Mouse (Mus musculus) embryonic facial prominence, embryonic 10.5 days (tissue): ENCODE results near the gene Btf3l4. TPM values are rescaled to one million over a fixed set of nuclear protein-coding genes. Genes with fewer than 3 reads are reported as not detected.
A peak's percentile ranks its signal among the peaks of the same experiment; 100 is the strongest.

Source experiments
- DNase-seq: peaks from one replicate; pipeline ENCODE4 v3.0.0-alpha.2; 2017; ENCODE audit warnings: low spot score
- H3K27ac ChIP-seq: fragments of 300-500 bp; sonication (generic); replicated peaks from 2 replicates; pipeline ENCODE4 v1.5.1; 2016; ENCODE audit warnings: mild to moderate bottlenecking
- H3K27me3 ChIP-seq: fragments of 300-500 bp; sonication (generic); replicated peaks from 2 replicates; pipeline ENCODE4 v1.6.1; 2016; ENCODE audit warnings: low read depth, mild to moderate bottlenecking; ENCODE audit not compliant: poor library complexity, severe bottlenecking
- H3K36me3 ChIP-seq: fragments of 300-500 bp; sonication (generic); replicated peaks from 2 replicates; pipeline ENCODE4 v1.6.1; 2016; ENCODE audit warnings: mild to moderate bottlenecking, moderate library complexity
- H3K4me1 ChIP-seq: fragments of 300-500 bp; sonication (generic); 2 replicates; pipeline ENCODE4 v1.6.1; 2016
- H3K4me3 ChIP-seq: fragments of 300-500 bp; sonication (generic); 2 replicates; pipeline ENCODE4 v1.5.1; 2016; ENCODE audit warnings: mild to moderate bottlenecking, moderate library complexity
- H3K9me3 ChIP-seq: fragments of 300-500 bp; sonication (generic); 2 replicates; pipeline ENCODE4 v1.6.1; 2016; ENCODE audit warnings: mild to moderate bottlenecking
- WGBS: fragments of 180-500 bp; shearing (Covaris S2); methylation state at CpG from one replicate; pipeline ENCODE4 v1.1.7; 2016; 5-methylcytosine and 5-hydroxymethylcytosine counted together
- polyA plus RNA-seq: library from polyadenylated mRNA; unstranded; fragments of >200 nt; fragmentation: Nextera tagmentation; extraction: Ambion mirVana; gene quantifications from 2 replicates; pipeline ENCODE4 v1.2.1, GENCODE M21; 2016

The Btf3l4 gene
- 210 and 220 TPM in 2 replicates for polyA plus RNA-seq

- Histone ChIP-seq H3K9me3 (no peaks in the 10 kb centered on the region), H3K27ac (peak within 1 kb of the TSS; percentile 100), H3K27me3 (no peaks in the 10 kb centered on the region), H3K4me3 (peak within 1 kb of the TSS; percentile 97), H3K4me1 (peaks cover 29% of the 10 kb centered on the region), H3K36me3 (peaks cover 22% of the 10 kb centered on the region)
- WGBS = under 1% methylated on average over 73 of the region's 73 CpGs
- peak; percentile 99 for DNase-seq
Observed at GRCm38 (mm10) chr4:108832916-108833827, at the start of gene Btf3l4. Gene Btf3l4 (minus strand): TSS chr4:108833614.

- peak within 1 kb of the TSS; percentile 73 for H3K4me3 ChIP-seq
- H3K9me3 ChIP-seq = no peaks in the 10 kb centered on the region
- H3K27me3 ChIP-seq = peaks cover 20% of the 10 kb centered on the region
- H3K4me1 ChIP-seq = peaks cover 20% of the 10 kb centered on the region
- WGBS = under 1% methylated on average over 46 of the region's 46 CpGs
- H3K27ac ChIP-seq = peak within 1 kb of the TSS; percentile 66
- DNase-seq = peak; percentile 84
- no peaks in the 10 kb centered on the region for H3K36me3 ChIP-seq
Observed at GRCm38 (mm10) chr4:108878963-108879822, 45.8 kb upstream of the Btf3l4 start, which contains the start of gene Rab3b. Gene Rab3b (plus strand): TSS chr4:108879063.

DNA sequence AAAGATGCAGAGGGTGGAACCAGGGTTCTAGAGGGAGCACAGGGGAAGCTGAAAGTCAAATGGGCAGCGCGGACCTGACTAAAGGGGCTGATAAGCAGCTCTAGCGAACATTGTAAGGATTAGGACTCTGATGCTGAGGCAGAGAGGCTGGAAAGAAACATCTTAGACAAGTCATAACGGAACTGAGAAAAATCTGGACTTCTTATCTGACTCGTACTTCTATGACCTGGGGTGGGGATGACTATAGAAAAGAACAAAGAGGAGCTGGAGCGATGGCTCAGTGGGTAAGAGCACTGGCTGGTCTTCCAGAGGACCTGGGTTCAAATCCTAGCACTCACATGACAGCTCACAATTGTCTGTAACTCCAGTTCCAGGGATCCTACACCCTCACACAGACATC is 44.5 kb upstream of the Btf3l4 start:
- Histone ChIP-seq H3K27me3 (peaks cover 20% of the 10 kb centered on the region), H3K36me3 (no peaks in the 10 kb centered on the region), H3K4me1 (peaks cover 11% of the 10 kb centered on the region), H3K4me3 (no peak overlapping the region), H3K27ac (no peak overlapping the region), H3K9me3 (no peaks in the 10 kb centered on the region)
- no peak for DNase-seq
- WGBS = 82% methylated on average over 6 of the region's 6 CpGs

DNA sequence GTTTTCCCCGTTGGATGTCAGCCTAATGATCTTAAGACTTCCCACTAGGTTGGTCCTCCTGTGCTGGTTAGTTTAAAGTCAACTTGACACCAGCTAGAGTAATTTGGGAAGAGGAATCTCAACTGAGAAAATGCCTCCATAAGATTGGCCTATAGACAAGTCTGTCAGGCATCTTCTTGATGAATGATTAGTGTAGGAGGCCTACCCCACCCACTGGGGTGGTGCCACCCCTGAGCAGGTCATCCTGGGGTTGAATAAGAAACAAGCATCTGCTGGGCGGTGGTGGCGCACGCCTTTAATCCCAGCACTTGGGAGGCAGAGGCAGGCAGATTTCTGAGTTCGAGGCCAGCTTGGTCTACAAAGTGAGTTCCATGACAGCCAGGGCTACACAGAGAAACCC is 40.3 kb upstream of the Btf3l4 start:
- Histone ChIP-seq H3K27ac (no peak overlapping the region), H3K4me3 (no peak overlapping the region), H3K27me3 (0 out of 2 replicates have a peak, but pooled peaks cover 6% of the 10 kb centered on the region), H3K4me1 (no peaks in the 10 kb centered on the region), H3K9me3 (no peaks in the 10 kb centered on the region), H3K36me3 (no peaks in the 10 kb centered on the region)
- DNase-seq = no peak
- whole genome bisulfite sequencing = 90% methylated on average over 5 of the region's 5 CpGs

DNA sequence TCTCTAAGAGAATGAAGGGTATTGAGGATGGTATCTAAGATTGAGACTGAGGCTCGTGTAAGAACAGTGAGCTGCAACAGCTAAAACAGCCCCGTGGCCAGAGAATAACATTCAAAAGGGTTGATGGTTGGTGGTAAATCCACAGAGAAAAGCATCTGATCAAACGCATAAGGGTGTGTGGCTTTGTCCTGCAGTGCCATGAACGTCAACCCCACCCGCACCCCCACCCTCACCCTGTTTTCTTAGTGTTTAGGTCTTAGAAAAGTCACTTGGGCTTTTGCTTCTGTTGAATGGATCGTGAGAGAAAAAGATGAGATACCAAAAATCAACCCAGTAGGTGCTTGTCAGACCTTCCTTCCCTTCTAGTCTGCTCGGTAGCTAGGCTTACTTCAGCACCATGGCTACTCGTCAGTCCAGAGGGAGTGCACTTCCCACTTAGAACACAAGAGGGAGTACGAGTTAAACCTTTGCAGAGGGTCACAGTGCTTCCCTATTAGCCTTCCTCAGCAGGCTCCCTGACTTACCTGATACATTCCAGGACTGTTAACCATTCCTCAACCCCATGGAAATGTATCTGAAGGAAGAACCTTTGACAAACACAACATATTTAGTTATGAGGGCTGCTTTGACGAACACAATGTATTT is 36.4 kb upstream of the Btf3l4 start:
- Histone ChIP-seq H3K36me3 (peaks cover 1% of the 10 kb centered on the region), H3K27me3 (no peaks in the 10 kb centered on the region), H3K4me1 (no peaks in the 10 kb centered on the region), H3K4me3 (no peak overlapping the region), H3K27ac (no peak overlapping the region), H3K9me3 (no peaks in the 10 kb centered on the region)
- peak; percentile 78 for DNase-seq
- 38% methylated on average over 10 of the region's 10 CpGs for WGBS

- DNase-seq = no peak
- Histone ChIP-seq H3K27me3 (no peaks in the 10 kb centered on the region), H3K27ac (no peak overlapping the region), H3K4me3 (no peak overlapping the region), H3K36me3 (peaks cover 28% of the 10 kb centered on the region), H3K9me3 (no peaks in the 10 kb centered on the region), H3K4me1 (no peaks in the 10 kb centered on the region)
- WGBS = 89% methylated on average over 7 of the region's 7 CpGs
Observed at GRCm38 (mm10) chr4:108866806-108867205, 33.4 kb upstream of the Btf3l4 start.

- WGBS = 12% methylated on average over 20 of the region's 20 CpGs
Observed at GRCm38 (mm10) chr4:108848505-108848848, 15.1 kb upstream of the Btf3l4 start, which contains the start of gene A730015C16Rik. Gene A730015C16Rik (minus strand): TSS chr4:108848619.

GRCm38 (mm10) chr4:108847715-108848504 is 14.5 kb upstream of the Btf3l4 start, which contains the start of gene Kti12:
Gene Kti12 (plus strand): TSS chr4:108847785.
- Histone ChIP-seq H3K27me3 (no peaks in the 10 kb centered on the region), H3K27ac (peak within 1 kb of the TSS; percentile 88), H3K9me3 (no peaks in the 10 kb centered on the region), H3K4me3 (peak within 1 kb of the TSS; percentile 97), H3K36me3 (peaks cover 27% of the 10 kb centered on the region), H3K4me1 (peaks cover 25% of the 10 kb centered on the region)
- DNase-seq = peak; percentile 85
- WGBS = under 1% methylated on average over 77 of the region's 77 CpGs

More at GRCm38 (mm10) chr4:108848505-108848848, 15.1 kb upstream of the Btf3l4 start, which contains the start of gene A730015C16Rik:
- H3K27me3 ChIP-seq = no peaks in the 10 kb centered on the region
- H3K9me3 ChIP-seq = no peaks in the 10 kb centered on the region
- peaks cover 22% of the 10 kb centered on the region for H3K4me1 ChIP-seq
- peak within 1 kb of the TSS; percentile 97 for H3K4me3 ChIP-seq
- peaks cover 33% of the 10 kb centered on the region for H3K36me3 ChIP-seq
- DNase-seq = no peak
- peak within 1 kb of the TSS; percentile 88 for H3K27ac ChIP-seq

- no peak overlapping the region for H3K4me3 ChIP-seq
- H3K4me1 ChIP-seq = peaks cover 25% of the 10 kb centered on the region
- no peaks in the 10 kb centered on the region for H3K27me3 ChIP-seq
- 88% methylated on average over 5 of the region's 5 CpGs for WGBS
- H3K9me3 ChIP-seq = no peaks in the 10 kb centered on the region
- DNase-seq = no peak
- peaks cover 36% of the 10 kb centered on the region for H3K36me3 ChIP-seq
- H3K27ac ChIP-seq = no peak overlapping the region
Observed at GRCm38 (mm10) chr4:108845824-108846569, 12.6 kb upstream of the Btf3l4 start.

GRCm38 (mm10) chr4:108843336-108843735 is 9.9 kb upstream of the Btf3l4 start:
- Histone ChIP-seq H3K4me3 (no peak overlapping the region), H3K4me1 (peaks cover 12% of the 10 kb centered on the region)

More at GRCm38 (mm10) chr4:108843336-108843735, 9.9 kb upstream of the Btf3l4 start:
- no peak for DNase-seq
- Histone ChIP-seq H3K27ac (no peak overlapping the region), H3K9me3 (no peaks in the 10 kb centered on the region), H3K27me3 (no peaks in the 10 kb centered on the region), H3K36me3 (peaks cover 23% of the 10 kb centered on the region)
